Mouse (Mus musculus) E14TG2a.4 (cell line): ENCODE measurements around the gene Sav1.

ENCODE experiments used
- CTCF ChIP-seq: conservative IDR thresholded peaks from 2 replicates; pipeline ENCODE4 v1.5.1; 2014; ENCODE audit warnings: low read length
- NANOG ChIP-seq: IDR thresholded peaks from 2 replicates; pipeline ENCODE4 v1.6.1; 2014; ENCODE audit warnings: borderline replicate concordance, low read length, mixed read lengths
- POU5F1 ChIP-seq: IDR thresholded peaks from 2 replicates; pipeline ENCODE4 v1.6.1; 2014; ENCODE audit warnings: low read length, borderline replicate concordance

DNA sequence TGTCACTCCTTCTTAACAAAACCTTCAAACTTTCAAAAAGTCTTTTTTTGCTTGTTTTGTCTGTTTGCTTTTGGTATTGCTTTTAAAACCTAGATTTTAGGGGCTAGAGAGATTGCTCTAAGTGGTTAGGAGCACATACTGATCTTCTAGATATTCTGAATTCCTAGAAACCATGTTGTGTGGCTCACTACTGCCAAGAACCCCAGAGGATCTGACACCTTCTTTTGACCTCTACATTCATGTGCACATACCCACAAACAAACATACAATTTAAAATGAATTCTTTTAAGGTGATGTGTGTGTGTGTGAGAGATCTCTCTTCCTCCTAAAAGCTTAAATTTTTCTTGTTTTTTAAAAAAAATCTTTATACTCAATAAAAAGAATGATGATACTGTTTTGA lies 39.4 kb upstream of the Sav1 start:
- no peak for TF ChIP-seq CTCF
- TF ChIP-seq NANOG, result no peak
- TF ChIP-seq POU5F1, result no peak
